Mouse (Mus musculus) frontal cortex, postnatal 25 days (tissue): ENCODE measurements around the gene Rab39b.

Experiments used
- DNase-seq, 2 experiments: peaks; one replicate each; pipeline ENCODE4 v3.0.0; 2022; ENCODE audit warnings: low spot score in 2 of 2

The Rab39b gene

GRCm38 (mm10) chrX:75577582-75578324 lies at the start of gene Rab39b:
TSS of gene Rab39b (minus strand) at chrX:75578231.
- peak; percentile 25 to 44 for DNase-seq

- no peak for DNase-seq
Measured at GRCm38 (mm10) chrX:75578539-75578938, 508 bp upstream of the Rab39b start.
